Mouse (Mus musculus): ENCODE data around the gene Rhoc. TPM values are rescaled to one million over a fixed set of nuclear protein-coding genes. Genes with fewer than 3 reads are reported as not detected.
"Not testable (repeated sequence)": the region's sequence is repeated elsewhere in the genome, so short reads cannot be mapped to it uniquely, and the experiment has no call there.

The Rhoc gene
- polyA plus RNA-seq, 1 experiment = 33.5 TPM

DNA sequence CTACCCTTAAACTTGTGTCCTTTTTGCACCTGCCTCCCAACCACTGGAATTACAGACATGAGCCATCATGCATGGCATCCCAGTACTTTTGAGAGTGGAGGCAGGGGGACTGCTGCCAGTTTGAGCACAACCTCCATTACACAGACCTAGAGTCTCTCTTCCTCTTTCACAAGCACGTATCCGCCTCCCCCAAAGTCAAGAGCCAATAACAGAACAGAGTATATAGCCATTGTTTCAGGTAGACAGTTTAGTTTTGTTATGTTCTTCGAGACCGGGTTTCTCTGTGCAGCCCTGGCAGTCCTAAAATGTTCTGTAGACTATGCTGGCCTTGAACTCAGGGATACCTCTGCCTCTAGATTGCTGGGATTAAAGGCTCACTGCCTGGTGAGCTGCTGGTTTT, 24.1 kb downstream of the Rhoc start:
- no peak overlapping the region for H3K27ac ChIP-seq (ENCODE audit: control insufficient read depth, insufficient read depth, low read depth, low read length, poor library complexity)
- TF ChIP-seq POLR2A (IDR thresholded peaks at IDR 0.05; ENCODE audit: borderline replicate concordance, control insufficient read depth, low read depth, low read length) (no peak), CTCF (IDR thresholded peaks at IDR 0.05; ENCODE audit: control insufficient read depth, insufficient read depth, low read length) (no peak)
- WGBS = 73% methylated on average over 4 of the region's 4 CpGs
- H3K4me3 ChIP-seq (replicated peaks; ENCODE audit: control insufficient read depth, low read depth, low read length) = no peak overlapping the region
- no peaks in the 10 kb centered on the region for H3K4me1 ChIP-seq (ENCODE audit: control insufficient read depth, insufficient read depth, low read length)

DNA sequence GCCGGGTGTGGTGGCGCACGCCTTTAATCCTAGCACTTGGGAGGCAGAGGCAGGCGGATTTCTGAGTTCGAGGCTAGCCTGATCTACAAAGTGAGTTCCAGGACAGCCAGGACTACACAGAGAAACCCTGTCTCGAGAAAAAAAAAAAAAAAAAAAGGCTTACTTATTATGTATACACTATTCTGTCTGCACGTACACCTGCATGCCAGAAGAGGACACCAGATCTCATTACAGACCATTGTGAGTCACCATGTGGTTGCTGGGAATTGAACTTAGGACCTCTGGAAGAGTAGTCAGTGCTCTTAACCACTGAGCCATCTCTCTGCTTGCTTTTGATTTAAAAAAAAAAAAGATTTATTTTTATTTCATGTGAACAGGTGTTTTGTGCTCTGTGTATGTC, 25.1 kb downstream of the Rhoc start:
- H3K4me1 ChIP-seq (ENCODE audit: control insufficient read depth, insufficient read depth, low read length); H3K4me3 ChIP-seq (replicated peaks; ENCODE audit: control insufficient read depth, low read depth, low read length); H3K27ac ChIP-seq (ENCODE audit: control insufficient read depth, insufficient read depth, low read depth, low read length, poor library complexity): not testable (repeated sequence)
- 80% methylated on average over 7 of the region's 7 CpGs for WGBS

DNA sequence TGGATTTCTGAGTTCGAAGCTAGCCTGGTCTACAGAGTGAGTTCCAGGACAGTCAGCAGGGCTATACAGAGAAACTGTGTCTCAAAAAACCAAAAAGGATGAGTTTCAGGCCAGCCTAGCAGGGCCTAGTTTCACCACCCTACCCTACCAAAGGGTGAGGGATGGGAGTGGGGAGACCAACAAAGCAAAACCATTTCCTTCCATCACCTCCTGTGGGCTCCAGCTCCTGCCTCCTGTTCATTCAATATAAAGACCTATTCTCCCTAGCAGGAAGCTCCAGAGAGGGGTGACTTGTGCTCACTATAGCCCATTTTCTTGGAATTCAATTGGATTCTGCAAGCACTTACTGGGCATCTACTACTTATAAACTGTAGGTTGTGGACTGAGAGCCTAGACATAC, 26.6 kb downstream of the Rhoc start:
- Histone ChIP-seq H3K27ac (ENCODE audit: control insufficient read depth, insufficient read depth, low read depth, low read length, poor library complexity) (no peak overlapping the region), H3K4me3 (replicated peaks; ENCODE audit: control insufficient read depth, low read depth, low read length) (no peak overlapping the region), H3K4me1 (ENCODE audit: control insufficient read depth, insufficient read depth, low read length) (no peaks in the 10 kb centered on the region)
- TF ChIP-seq CTCF (IDR thresholded peaks at IDR 0.05; ENCODE audit: control insufficient read depth, insufficient read depth, low read length) = no peak
- TF ChIP-seq POLR2A (IDR thresholded peaks at IDR 0.05; ENCODE audit: borderline replicate concordance, control insufficient read depth, low read depth, low read length) = no peak
- 86% methylated on average over 1 of the region's 1 CpGs for WGBS

DNA sequence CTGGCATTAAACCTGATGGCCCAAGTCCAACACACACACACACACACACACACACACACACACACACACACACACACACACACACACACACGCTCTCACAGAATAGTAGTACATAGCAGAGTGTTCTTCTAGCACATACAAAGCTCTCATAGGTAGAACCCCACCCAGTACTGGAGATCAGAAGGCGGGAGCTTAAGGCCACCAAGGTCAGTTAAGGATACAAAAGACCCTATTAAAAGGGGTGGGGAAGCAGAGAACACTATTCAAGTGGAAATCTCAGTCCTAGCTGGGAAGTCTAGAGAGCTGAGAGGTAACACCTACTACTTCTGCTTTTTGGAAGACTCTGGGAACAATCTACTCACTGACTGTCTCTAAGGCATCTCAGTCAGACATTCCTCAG, 27.2 kb downstream of the Rhoc start:
- TF ChIP-seq POLR2A (IDR thresholded peaks at IDR 0.05; ENCODE audit: borderline replicate concordance, control insufficient read depth, low read depth, low read length) (no peak), CTCF (IDR thresholded peaks at IDR 0.05; ENCODE audit: control insufficient read depth, insufficient read depth, low read length) (no peak)
- no peak overlapping the region for H3K27ac ChIP-seq (ENCODE audit: control insufficient read depth, insufficient read depth, low read depth, low read length, poor library complexity)
- H3K4me3 ChIP-seq (replicated peaks; ENCODE audit: control insufficient read depth, low read depth, low read length) = no peak overlapping the region
- 83% methylated on average over 2 of the region's 2 CpGs for WGBS
- H3K4me1 ChIP-seq (ENCODE audit: control insufficient read depth, insufficient read depth, low read length) = no peaks in the 10 kb centered on the region; the same call in 1 of the 2 replicates

DNA sequence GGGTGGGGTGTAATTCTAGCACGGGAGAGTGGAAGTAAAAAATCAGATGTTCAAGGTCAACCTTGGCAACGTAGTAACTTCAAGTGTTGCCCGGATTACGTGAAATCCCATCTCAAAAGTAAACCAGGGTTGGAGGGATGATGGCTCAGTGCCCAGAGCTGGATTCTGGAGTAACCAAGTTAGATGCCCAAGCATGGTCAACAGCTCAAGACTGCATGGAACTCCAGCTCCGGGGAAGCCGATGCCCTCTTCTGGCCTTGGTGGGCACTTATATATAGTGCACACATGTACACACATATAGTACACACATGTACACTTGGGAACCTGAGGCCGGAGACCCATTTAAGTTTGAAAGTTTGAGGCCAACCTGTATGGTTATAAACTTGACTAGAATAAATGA, 28.0 kb downstream of the Rhoc start:
- 95% methylated on average over 7 of the region's 7 CpGs for WGBS
- H3K4me3 ChIP-seq (replicated peaks; ENCODE audit: control insufficient read depth, low read depth, low read length) = no peak overlapping the region
- TF ChIP-seq CTCF (IDR thresholded peaks at IDR 0.05; ENCODE audit: control insufficient read depth, insufficient read depth, low read length) = no peak
- no peak for TF ChIP-seq POLR2A (IDR thresholded peaks at IDR 0.05; ENCODE audit: borderline replicate concordance, control insufficient read depth, low read depth, low read length)
- H3K4me1 ChIP-seq (ENCODE audit: control insufficient read depth, insufficient read depth, low read length) = no peaks in the 10 kb centered on the region; the same call in 1 of the 2 replicates
- H3K27ac ChIP-seq (ENCODE audit: control insufficient read depth, insufficient read depth, low read depth, low read length, poor library complexity) = no peak overlapping the region

DNA sequence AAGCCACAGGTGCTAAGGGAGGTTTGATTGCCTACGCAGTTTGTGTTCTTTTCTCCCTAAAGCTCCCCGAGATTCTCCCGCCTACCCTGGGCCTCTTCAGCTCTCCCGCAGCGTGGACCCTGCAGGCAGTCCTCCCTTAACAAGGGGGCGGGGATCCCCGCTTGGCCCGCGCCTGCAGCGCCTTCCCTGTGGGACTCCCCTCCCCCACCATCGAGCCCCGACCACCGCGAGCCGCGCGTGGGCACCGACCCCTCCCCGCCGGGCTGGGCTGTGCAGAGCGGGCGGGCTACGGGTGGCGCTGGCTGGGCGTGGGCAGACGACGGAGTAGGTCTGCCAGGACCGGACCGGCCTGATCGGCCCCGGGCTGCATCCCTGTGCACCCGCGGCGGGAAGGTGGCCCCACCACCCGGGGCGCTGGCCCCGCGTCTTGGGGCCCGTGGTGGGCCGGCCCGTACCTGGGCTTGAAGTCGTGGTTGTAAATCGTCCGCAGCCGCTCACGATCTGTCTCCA, 29.4 kb downstream of the Rhoc start:
- no peaks in the 10 kb centered on the region; the same call in 1 of the 2 replicates for H3K4me1 ChIP-seq (ENCODE audit: control insufficient read depth, insufficient read depth, low read length)
- peak overlapping the region; percentile 98 for H3K4me3 ChIP-seq (replicated peaks; ENCODE audit: control insufficient read depth, low read depth, low read length)
- no peak for TF ChIP-seq POLR2A (IDR thresholded peaks at IDR 0.05; ENCODE audit: borderline replicate concordance, control insufficient read depth, low read depth, low read length)
- TF ChIP-seq CTCF (IDR thresholded peaks at IDR 0.05; ENCODE audit: control insufficient read depth, insufficient read depth, low read length) = no peak
- under 1% methylated on average over 46 of the region's 46 CpGs for WGBS
- peak overlapping the region; percentile 90 for H3K27ac ChIP-seq (ENCODE audit: control insufficient read depth, insufficient read depth, low read depth, low read length, poor library complexity)

DNA sequence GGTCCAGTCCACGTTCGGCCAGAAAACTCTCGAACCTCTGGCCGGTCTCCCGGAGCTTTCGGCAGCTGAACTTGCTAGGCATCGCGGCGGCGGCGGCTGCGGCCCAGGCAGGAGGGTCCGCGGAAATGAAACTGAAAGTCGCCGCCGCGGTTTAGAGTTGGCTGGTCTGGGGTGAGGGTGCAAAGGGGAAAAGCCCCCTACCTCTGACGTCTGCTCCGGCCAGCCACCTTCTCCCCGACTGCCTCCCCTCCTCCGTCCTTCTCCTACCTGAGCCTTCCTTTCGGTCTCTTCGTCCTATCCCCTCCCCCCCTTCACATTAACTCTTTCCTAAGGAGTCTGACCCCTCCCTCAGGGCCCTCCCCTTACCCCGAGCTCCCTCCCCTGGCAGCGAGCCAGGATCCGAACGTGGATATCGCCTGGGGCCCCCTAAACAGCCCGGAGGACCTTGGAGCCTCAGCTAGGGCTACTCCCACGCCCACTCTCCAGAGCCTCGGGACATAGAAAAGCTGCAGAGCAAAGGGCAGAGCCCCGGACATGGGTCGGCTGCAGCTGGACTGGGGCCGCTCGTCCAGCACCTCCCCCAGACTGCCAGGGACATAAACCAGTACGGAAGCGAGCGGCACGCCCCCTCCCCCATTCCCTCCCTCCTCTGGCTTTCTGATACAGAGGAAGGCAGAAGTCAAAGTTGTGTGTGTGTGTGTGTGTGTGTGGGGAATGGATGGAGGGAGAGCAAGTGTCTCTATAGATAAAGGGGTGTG, 30.0 kb downstream of the Rhoc start, which contains the start of gene Mov10:
Mov10 (minus strand) TSS at position 573 of the 758 bp plus-strand sequence.
- Histone ChIP-seq H3K27ac (ENCODE audit: control insufficient read depth, insufficient read depth, low read depth, low read length, poor library complexity) (peak within 1 kb of the TSS; percentile 90), H3K4me3 (replicated peaks; ENCODE audit: control insufficient read depth, low read depth, low read length) (peak within 1 kb of the TSS; percentile 98), H3K4me1 (ENCODE audit: control insufficient read depth, insufficient read depth, low read length) (no peaks in the 10 kb centered on the region; the same call in 1 of the 2 replicates)
- TF ChIP-seq POLR2A (IDR thresholded peaks at IDR 0.05; ENCODE audit: borderline replicate concordance, control insufficient read depth, low read depth, low read length) (peak; percentile 30; the same call in 1 of the 2 replicates), CTCF (IDR thresholded peaks at IDR 0.05; ENCODE audit: control insufficient read depth, insufficient read depth, low read length) (no peak)
- WGBS = under 1% methylated on average over 40 of the region's 40 CpGs

DNA sequence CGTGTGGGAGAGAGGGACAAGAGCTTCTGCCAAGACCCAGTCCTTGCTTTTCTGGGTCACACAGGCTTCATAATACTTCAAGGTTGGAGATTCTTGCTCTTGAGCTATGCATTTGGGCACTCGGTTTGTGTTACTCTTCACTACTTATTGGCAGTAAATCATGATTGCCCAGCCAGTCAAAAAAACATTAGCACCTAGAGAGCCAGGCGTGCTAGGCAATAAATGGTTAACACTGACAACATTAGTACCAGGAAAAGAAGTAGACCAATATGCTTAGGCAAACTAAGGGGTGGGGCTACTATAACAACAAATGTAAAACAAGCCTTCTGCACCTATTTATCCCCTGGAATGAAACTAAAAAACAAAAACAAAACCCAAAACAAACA, 30.6 kb downstream of the Rhoc start:
- Histone ChIP-seq H3K27ac (ENCODE audit: control insufficient read depth, insufficient read depth, low read depth, low read length, poor library complexity) (peak overlapping the region; percentile 3; the same call in 1 of the 2 replicates), H3K4me1 (ENCODE audit: control insufficient read depth, insufficient read depth, low read length) (no peaks in the 10 kb centered on the region; the same call in 1 of the 2 replicates), H3K4me3 (replicated peaks; ENCODE audit: control insufficient read depth, low read depth, low read length) (peak overlapping the region; percentile 98)
- TF ChIP-seq CTCF (IDR thresholded peaks at IDR 0.05; ENCODE audit: control insufficient read depth, insufficient read depth, low read length) (no peak), POLR2A (IDR thresholded peaks at IDR 0.05; ENCODE audit: borderline replicate concordance, control insufficient read depth, low read depth, low read length) (no peak)
- WGBS = 2% methylated on average over 3 of the region's 3 CpGs

All from bone marrow, adult 2 months (tissue).